Mouse (Mus musculus): Measurements from ENCODE around the gene Teddm1b.

Teddm1b gene

DNA sequence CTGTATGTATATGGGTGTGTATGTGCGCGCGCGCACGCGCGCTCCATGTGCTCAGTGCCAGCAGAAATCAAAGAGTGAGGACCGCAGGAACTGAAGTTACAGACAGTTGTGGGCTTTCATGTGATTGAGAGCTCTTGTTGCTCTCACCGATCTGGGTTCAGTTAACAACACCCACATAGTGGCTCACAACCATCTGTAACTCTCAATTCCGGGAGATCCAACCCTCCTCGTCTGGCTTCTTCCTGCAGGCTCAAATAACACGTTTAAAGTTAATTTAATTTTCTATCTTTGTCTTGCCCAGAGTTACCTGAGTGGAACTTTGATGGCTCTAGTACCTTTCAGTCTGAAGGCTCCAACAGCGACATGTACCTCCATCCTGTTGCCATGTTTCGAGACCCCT is 30.1 kb downstream of the Teddm1b start:
- no peak for DNase-seq

DNA sequence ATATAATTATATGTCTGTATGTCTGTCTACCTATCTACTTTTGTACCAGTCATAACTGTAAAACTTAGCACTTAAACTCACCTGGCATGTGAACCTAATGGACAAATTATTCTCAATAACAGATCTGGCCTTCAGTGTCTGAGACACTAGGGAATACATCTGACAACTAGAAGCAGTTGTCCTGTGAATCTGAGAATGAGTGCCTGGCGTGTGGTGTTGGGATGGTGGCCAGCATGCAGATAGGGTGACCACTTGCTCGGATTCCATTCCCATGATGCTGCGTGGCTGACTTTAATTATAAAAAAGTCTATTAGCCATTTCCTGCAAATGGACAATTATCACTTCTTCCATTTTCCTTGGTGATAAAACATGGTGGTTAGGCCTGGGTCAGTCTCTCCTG is 31.7 kb downstream of the Teddm1b start:
- DNase-seq: no peak

DNA sequence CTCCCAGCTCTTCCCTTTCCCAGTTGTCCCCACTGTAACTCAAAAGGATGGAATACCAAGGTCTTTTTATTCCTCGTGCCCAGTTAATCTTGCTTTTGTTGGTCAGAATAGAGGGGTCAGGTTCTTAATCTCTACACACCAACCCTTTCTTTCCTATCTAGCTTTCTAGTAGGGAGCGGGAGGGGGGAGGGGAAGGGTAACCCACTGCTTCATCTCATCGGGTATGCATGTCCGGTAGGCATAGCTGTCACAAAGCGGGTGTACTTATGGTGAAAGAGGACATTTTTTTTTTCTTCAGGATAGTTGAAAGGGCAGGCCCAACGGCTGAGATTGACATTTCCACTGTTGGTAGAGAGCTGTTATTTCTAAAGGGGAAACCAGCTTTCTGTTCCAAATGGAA is 34.1 kb downstream of the Teddm1b start:
- no peak for DNase-seq

DNA sequence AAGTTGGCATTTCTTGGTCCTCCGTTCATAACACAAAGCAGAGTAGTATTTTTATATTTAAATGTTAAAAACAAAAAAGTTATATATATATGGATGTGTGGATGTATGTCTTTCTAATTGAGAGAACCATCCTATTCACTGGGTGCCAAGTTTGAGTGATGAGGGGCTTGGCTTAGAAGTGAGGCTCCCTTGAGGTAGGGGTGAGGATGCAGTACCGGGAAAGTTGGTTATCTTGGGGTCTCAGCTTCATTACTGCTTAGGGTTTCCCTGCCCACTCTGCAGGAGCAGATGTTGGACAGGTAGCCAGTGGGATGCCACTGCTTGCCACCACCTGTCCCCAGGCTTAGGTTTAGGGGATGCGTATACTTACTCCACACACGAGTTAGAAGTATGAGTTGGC is 34.6 kb downstream of the Teddm1b start:
- no peak for DNase-seq

DNA sequence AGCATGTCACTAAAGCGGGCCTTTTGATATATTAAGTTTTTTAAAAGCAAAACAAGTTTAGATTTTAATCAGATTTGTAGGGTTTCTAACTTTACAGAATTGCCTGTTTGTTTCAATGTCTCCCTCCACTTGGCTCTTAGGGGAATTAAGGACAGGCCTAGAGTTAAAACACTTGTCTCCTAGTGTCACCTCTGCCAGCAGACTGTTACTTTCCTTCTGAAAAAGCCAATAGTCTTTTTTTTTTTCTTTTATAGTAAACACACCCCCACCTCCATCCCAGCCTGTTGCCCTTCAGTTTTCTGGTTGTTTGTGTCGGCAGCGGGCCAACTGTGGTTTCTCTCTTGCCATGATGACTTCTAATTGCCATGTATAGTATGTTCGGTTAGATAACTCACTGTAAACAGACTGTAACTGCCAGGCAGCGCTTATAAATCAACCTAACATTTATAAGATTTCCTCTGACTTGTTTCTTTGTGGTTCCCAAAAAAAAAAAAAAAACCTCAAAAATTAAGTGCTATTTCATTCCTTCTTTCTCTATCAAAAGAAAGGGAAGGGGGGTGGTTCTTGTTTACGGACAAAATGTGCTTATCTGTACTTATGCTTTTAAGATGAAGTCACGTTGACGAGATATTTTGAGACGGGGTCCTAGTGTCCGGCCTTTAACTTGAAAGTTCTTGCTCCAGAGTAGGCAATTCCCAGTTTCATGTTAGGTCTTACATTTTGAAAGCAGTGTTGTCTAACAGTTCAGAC is 35.2 kb downstream of the Teddm1b start:
- DNase-seq: no peak

DNA sequence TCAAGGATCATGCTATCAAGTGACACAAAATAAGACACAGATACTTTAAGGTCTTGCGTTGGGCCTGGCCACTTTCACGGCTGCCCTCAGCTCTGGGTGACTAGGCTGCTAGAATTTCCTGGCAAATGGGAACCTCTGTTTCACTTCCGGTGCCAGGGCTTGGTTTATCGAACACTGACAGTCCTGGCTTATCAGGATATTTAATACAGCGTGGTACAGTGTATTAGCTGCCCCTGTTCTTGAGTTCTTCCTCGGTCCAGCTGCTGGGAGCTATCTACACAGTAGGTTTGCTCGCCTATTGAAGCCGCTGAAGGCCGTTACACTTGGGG is 35.8 kb downstream of the Teddm1b start:
- DNase-seq: no peak

DNA sequence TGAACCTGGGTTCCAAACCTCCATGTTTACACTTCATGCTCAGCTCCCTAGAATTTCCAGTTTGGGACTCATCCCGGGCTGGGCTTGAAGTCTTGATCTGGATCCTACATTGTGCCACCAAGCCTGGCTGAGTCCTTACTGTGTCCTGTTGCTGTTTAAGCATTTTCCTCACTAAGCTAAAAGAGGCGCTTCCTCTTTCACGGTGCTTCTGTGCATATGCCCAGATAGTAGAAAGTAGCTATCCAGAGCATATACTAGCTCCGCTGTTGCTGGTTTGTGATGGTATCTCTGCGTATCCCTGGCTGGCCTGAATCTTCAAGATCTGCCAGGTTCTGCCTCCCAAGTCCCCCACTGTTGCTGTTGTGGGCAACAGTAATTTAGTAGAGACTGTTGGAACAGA is 36.3 kb downstream of the Teddm1b start:
- DNase-seq: no peak

DNA sequence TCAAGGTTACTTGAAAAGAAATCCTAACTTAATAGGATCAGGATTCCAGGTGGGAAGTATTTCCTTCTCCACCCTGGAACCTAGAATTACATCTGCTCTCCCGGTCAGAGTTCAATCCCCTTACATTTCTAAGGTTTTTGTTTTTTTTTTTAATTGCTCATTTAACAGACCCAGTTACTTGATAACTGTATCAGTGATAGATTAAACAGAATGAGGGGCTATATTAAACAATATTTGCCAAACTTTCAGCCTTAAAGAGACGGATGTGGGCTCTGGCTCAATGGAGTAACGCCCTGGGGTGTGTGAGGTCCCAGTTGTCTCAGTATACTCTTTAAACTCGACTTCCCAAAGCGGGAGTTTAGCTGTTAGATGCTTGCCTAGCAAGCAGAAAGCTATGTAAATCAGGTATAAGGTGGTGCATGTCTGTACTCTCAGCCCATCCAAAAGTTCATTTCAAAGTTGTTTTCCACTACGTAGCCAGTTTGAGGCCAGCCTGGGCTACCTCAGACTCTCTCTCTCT is 37.2 kb downstream of the Teddm1b start:
- DNase-seq: no peak

DNA sequence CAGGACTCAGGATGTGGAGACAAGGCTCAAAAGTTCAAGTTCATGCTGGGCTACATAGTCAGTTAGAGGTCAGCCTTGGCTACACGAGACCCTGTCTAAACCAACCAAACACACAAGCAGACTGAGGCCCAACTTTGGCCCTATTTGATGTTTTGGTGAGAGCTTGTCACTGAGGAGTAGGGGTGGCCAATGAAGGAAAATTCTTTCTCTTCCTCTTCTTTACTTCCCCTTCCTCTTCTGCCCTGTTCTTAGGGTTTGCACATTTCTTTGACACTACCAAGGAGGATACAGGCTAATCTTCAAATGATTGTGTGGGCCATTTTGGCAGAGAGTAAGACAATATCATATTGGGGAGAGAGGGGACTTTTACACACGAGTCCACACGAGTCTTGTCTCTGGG is 39.7 kb downstream of the Teddm1b start:
- no peak for DNase-seq

DNA sequence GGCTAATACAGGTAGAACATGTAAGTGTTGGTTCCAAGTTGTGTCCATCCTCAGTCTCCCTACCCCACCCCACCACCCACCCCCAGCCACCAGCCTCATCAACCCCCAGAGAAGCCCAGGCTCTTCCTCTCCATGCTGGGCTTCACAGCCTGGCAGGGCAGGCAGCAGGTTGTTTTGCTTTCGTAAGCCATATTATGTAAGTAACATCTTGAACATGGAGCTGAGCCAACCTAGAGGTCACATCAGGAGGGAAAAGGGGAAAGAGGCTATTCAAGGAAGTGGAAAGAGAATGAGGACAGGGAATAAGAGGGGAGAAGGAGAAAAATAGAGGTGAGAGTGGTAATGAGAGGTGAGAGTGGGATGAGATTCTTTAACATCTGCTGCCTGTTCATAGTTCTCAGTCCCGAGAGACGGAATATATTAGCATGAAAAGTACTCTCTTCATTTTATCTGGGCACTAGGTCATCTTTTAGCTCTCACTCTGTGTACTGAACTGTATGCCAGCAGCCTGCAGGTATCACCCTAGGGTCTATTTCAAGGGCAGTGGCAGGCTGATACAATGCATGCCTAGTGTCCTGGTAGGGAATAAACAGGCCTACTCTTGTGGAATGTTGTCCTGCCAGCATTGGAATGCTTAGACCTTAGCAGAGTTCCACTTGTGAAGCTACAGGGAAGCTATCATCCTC is 44.5 kb downstream of the Teddm1b start:
- DNase-seq: no peak

DNA sequence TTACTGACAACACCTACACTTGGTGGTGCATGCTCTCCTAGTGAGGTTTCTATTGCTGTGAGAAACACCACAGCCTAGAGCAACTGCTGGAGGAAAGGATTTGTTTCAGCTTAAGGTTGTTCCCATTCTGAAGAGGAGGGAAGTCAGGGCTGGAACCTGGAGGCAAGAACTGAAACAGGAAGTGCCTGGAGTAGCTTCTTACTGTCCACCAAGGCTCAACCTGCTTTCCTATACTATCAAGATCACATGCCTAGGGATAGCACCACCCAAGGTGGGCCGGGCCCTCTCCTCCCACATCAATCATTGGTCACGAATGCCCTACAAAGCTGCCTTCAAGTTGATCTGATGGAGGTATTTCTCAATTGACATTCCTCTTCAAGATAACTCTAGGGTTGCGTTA is 47.5 kb downstream of the Teddm1b start:
- DNase-seq: no peak

DNA sequence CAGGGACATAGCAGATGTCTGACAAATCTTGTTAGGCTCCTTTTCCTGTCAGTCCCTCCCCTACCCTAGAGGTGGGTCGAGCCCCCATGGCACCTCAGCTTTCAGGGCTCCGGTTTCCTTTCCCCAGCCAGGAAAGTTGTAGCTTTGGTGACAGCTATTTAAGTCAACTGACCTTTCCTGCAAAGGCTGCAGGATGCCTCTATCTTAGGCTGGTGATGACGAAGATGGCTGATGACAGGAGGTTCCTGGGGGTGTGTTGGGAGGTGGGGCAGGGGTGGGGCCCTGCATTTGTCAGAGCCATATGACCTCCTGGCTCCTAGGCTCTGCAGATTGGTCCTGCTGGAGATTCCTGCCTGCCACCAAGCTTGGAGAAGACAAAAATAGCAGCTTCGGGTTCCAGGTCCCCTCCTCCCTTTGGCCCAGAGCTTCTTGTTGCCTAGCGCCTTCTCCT is 48.5 kb downstream of the Teddm1b start:
- peak; percentile 13 for DNase-seq

DNA sequence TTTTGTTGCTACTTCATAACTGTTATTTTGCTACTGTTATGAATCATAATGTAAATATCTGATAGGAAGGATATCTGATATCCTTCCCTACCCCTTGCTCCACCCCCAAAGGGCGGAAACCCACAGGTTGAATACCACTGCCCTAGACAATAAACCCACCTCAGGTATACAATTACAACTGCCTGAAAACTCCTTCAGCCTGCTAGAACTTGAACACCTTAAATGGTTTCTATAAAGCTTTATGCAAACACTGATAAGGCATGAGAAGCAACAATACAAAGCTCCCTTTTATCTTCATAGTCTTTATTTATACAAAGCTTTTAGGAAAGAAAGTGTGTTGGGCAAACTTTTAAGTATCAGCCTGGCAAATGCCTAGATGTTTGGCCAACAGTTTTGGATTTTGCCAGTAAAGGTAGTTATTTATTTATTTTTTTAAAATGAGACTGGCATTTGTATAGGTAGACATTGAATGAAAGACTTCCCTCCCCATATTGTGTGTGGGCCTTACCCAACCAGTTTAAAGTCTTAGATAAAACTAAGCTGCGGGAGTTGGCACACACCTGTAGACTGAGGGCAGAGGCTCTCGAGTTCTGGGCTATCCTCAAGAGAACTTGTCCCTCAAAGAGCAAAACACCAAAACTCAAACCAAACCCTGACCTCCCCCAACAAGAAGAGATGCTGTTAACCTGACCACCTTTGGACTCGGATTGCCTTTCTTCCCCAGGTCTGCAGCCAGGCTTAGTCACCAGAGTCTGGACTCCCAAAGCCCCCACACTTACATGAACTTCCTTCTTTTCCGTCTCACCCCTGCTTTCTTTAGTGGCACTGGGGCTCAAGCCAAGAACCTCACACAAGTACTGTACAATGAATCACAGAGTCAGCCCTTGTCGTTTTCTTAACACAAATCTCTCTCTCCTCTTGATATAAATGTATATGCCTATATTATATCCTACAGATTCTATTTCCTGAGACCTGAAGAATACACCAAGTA is 50.5 kb downstream of the Teddm1b start:
- DNase-seq: no peak

Measured in embryo, embryonic 11 days (tissue).